Mouse (Mus musculus): ENCODE data around the gene Poc1b. TPM values are rescaled to one million over a fixed set of nuclear protein-coding genes. Genes with fewer than 3 reads are reported as not detected.

Poc1b gene
- total and polyA plus RNA-seq, 2 experiments, result 1.7 to 1.8 TPM

DNA sequence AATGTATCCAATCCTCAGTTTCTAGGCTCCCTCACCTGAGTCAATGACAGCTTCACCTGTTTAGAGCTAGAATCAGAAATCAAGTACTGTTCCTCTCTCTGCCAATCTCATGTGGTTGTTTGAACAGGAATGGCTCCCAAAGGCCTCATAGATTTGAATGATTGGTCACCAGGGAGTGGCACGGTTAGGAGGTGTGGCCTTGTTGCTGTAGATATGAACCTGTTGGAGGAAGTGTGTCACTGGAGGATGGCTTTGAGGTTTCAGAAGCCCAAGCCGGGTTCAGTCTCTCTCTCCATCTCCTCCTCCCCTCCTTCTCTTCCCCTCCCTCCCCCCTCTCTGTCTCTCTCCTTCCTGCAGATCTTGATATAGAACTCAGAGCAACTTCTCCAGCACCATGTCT lies 28.2 kb upstream of the Poc1b start:
- Histone ChIP-seq H3K27ac (replicated peaks; ENCODE audit: insufficient read depth, low read depth, low read length) (no peak overlapping the region), H3K79me2 (ENCODE audit: control insufficient read depth, insufficient read depth, low read length) (no peaks in the 10 kb centered on the region), H3K27me3 (ENCODE audit: control insufficient read depth, insufficient read depth, low read length) (no peaks in the 10 kb centered on the region), H3K4me1 (ENCODE audit: control insufficient read depth, insufficient read depth, low read length) (peaks cover 4% of the 10 kb centered on the region; the same call in 1 of the 2 replicates), H3K36me3 (ENCODE audit: control insufficient read depth, insufficient read depth, low read length) (no peaks in the 10 kb centered on the region), H3K9ac (ENCODE audit: low read depth, low read length) (no peak overlapping the region), H3K4me3 (ENCODE audit: insufficient read depth, low read depth, low read length) (no peak overlapping the region)
- WGBS, result 89% methylated on average over 2 of the region's 2 CpGs
- no peak for DNase-seq (ENCODE audit: extremely low read depth, low read depth, low spot score)
- no peak for TF ChIP-seq POLR2A (IDR thresholded peaks at IDR 0.05; ENCODE audit: extremely low read depth, insufficient read depth, low read length)
- TF ChIP-seq CTCF (IDR thresholded peaks at IDR 0.05; ENCODE audit: low read depth, low read length), result no peak

DNA sequence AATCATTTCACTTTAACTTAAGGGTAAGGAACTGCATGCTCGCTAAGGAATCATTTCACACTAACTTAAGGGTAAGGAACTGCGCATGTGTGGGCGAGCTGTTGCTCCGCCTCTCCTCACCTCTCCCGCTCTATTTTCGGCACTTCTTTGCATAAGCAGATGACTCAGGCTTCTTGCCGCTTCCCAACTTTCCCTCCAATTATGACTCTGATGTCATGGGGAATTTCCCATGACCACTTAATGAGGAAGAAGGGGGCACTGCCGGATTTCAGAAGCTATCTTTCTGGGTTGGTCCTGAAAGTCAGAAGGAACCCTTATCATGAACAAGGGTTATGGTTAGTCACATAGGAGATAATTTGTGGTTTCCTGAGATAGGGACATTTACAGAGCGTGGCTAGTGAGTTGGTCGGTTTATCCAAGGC lies 25.3 kb upstream of the Poc1b start:
- DNase-seq (ENCODE audit: extremely low read depth, low read depth, low spot score), result peak; percentile 25
- Histone ChIP-seq H3K36me3 (ENCODE audit: control insufficient read depth, insufficient read depth, low read length) (no peaks in the 10 kb centered on the region), H3K4me3 (ENCODE audit: insufficient read depth, low read depth, low read length) (no peak overlapping the region), H3K9ac (ENCODE audit: low read depth, low read length) (no peak overlapping the region), H3K4me1 (ENCODE audit: control insufficient read depth, insufficient read depth, low read length) (peaks cover 5% of the 10 kb centered on the region; the same call in 1 of the 2 replicates), H3K79me2 (ENCODE audit: control insufficient read depth, insufficient read depth, low read length) (no peaks in the 10 kb centered on the region), H3K27ac (replicated peaks; ENCODE audit: insufficient read depth, low read depth, low read length) (no peak overlapping the region), H3K27me3 (ENCODE audit: control insufficient read depth, insufficient read depth, low read length) (no peaks in the 10 kb centered on the region)
- 78% methylated on average over 10 of the region's 10 CpGs for WGBS
- TF ChIP-seq POLR2A (IDR thresholded peaks at IDR 0.05; ENCODE audit: extremely low read depth, insufficient read depth, low read length) (no peak), CTCF (IDR thresholded peaks at IDR 0.05; ENCODE audit: low read depth, low read length) (no peak)

DNA sequence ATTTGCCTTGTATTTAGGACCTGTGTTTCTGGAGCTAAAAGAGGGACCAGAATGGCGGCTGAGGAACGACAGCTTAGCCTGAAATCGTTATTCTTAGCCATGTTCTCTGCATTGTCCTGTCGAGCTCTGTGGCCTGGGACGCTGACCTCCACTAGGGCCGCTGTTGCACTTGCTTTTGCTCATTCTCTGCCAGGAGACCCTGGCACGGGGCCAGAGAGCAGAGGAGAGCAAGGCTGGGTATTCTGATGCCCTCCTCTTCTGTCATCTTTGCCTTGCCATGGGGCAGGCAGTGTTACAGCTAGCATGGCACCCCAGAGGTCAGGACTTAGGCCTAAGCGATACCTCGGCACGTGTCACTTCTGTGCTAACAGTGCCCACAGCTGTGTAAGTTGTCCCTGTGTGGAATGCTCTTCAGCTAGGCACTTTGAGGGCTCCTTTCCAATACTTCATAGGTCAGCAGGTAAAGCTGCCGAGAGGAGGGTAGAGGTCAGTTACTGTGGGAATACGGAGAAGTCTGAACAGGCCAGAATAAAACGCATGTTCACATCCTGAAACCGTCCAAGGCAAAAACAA lies 23.3 kb upstream of the Poc1b start:
- Histone ChIP-seq H3K4me1 (ENCODE audit: control insufficient read depth, insufficient read depth, low read length) (peaks cover 5% of the 10 kb centered on the region; the same call in 1 of the 2 replicates), H3K27me3 (ENCODE audit: control insufficient read depth, insufficient read depth, low read length) (no peaks in the 10 kb centered on the region), H3K27ac (replicated peaks; ENCODE audit: insufficient read depth, low read depth, low read length) (no peak overlapping the region), H3K36me3 (ENCODE audit: control insufficient read depth, insufficient read depth, low read length) (no peaks in the 10 kb centered on the region), H3K79me2 (ENCODE audit: control insufficient read depth, insufficient read depth, low read length) (no peaks in the 10 kb centered on the region), H3K4me3 (ENCODE audit: insufficient read depth, low read depth, low read length) (no peak overlapping the region), H3K9ac (ENCODE audit: low read depth, low read length) (no peak overlapping the region)
- peak; percentile 51 for TF ChIP-seq CTCF (IDR thresholded peaks at IDR 0.05; ENCODE audit: low read depth, low read length)
- TF ChIP-seq POLR2A (IDR thresholded peaks at IDR 0.05; ENCODE audit: extremely low read depth, insufficient read depth, low read length), result no peak
- WGBS, result 33% methylated on average over 14 of the region's 14 CpGs
- peak; percentile 83 for DNase-seq (ENCODE audit: extremely low read depth, low read depth, low spot score)

DNA sequence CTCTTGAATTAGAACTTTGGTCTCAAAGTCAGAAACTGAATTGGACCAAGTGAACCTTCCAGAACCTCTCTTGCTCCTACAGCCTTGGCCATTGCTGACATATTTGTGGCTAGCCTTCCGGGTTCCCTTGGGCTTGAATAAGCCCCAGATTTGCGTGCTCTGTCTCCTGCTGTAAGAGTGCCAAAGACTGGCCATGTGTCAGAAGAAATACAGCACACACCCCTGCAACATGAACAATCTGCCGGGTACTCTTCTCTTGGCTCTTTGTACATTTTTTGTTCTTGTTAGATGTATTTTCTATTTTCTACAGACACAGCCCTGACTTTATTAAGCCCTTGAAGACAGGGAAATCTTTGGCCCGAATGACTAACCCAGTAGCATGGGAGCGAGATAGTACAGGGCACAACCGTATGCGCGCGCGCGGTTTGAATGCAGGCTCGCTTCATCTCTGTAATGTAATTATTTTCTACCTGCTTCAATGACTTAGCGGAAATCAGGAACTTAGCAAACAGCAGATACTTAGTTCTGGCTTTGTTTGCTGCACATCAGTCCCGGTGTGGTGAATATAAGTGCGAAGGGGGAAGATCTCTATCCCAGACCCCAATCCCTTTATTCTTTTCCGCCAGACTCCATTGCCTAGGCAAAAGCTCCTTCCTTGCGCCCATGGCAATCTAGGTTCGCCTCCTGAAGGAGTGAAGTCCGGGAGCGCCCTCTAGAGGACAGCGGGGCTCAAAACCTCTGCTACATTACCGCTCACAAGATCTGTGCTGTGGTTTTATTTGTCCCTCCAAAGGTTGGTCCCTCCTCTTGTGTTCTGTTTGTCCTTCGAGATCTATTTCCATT lies 22.2 kb upstream of the Poc1b start:
- peak; percentile 63 for DNase-seq (ENCODE audit: extremely low read depth, low read depth, low spot score)
- TF ChIP-seq POLR2A (IDR thresholded peaks at IDR 0.05; ENCODE audit: extremely low read depth, insufficient read depth, low read length), result no peak
- TF ChIP-seq CTCF (IDR thresholded peaks at IDR 0.05; ENCODE audit: low read depth, low read length), result peak; percentile 96

DNA sequence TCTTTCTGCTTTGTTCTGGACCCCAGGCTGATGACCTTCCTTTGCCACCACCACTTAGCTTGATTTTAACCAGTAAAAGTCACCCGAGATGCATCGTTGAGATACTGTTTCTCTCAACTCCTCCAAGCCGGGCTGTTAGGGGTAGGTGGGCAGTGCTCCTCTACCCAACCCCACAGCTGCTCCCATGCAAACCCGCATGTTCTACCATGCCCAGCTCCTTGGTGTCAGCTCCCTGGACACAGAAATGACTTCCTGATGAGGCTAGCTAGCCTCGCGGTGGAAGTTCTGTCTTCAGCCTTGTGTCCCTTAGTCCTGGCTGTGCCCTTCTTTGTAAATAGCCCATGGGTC lies 21.6 kb upstream of the Poc1b start:
- Histone ChIP-seq H3K79me2 (ENCODE audit: control insufficient read depth, insufficient read depth, low read length) (no peaks in the 10 kb centered on the region), H3K9ac (ENCODE audit: low read depth, low read length) (no peak overlapping the region), H3K4me3 (ENCODE audit: insufficient read depth, low read depth, low read length) (no peak overlapping the region), H3K4me1 (ENCODE audit: control insufficient read depth, insufficient read depth, low read length) (peaks cover 5% of the 10 kb centered on the region; the same call in 1 of the 2 replicates), H3K36me3 (ENCODE audit: control insufficient read depth, insufficient read depth, low read length) (no peaks in the 10 kb centered on the region), H3K27me3 (ENCODE audit: control insufficient read depth, insufficient read depth, low read length) (no peaks in the 10 kb centered on the region), H3K27ac (replicated peaks; ENCODE audit: insufficient read depth, low read depth, low read length) (no peak overlapping the region)
- no peak for DNase-seq (ENCODE audit: extremely low read depth, low read depth, low spot score)
- TF ChIP-seq CTCF (IDR thresholded peaks at IDR 0.05; ENCODE audit: low read depth, low read length) (no peak), POLR2A (IDR thresholded peaks at IDR 0.05; ENCODE audit: extremely low read depth, insufficient read depth, low read length) (no peak)
- 60% methylated on average over 6 of the region's 6 CpGs for WGBS

More for the DNA sequence above, 22.2 kb upstream of the Poc1b start:
- Histone ChIP-seq H3K79me2 (ENCODE audit: control insufficient read depth, insufficient read depth, low read length) (no peaks in the 10 kb centered on the region), H3K4me3 (ENCODE audit: insufficient read depth, low read depth, low read length) (no peak overlapping the region), H3K27ac (replicated peaks; ENCODE audit: insufficient read depth, low read depth, low read length) (no peak overlapping the region), H3K36me3 (ENCODE audit: control insufficient read depth, insufficient read depth, low read length) (no peaks in the 10 kb centered on the region), H3K4me1 (ENCODE audit: control insufficient read depth, insufficient read depth, low read length) (peaks cover 5% of the 10 kb centered on the region; the same call in 1 of the 2 replicates), H3K9ac (ENCODE audit: low read depth, low read length) (no peak overlapping the region), H3K27me3 (ENCODE audit: control insufficient read depth, insufficient read depth, low read length) (no peaks in the 10 kb centered on the region)
- 46% methylated on average over 23 of the region's 23 CpGs for WGBS

DNA sequence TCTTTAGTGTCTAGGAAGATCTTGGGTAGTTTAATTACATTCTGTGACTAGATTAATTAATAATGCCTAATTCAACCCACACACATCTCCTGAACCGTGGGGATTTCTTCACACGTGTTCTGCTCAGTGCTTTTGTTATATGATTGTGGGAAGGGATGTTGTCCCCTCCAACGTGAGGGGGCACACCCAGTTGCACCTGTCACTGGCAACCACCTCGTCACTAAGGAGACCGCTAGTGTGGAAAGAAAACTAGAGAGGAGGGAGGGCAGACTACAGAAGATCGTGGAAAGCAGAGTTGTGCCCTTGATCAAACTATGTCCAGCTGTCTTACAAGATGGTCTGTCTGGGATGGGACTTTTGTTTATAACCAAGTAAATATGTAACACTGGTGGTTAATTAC lies 20.8 kb upstream of the Poc1b start:
- H3K4me1 ChIP-seq (ENCODE audit: control insufficient read depth, insufficient read depth, low read length), result peaks cover 5% of the 10 kb centered on the region; the same call in 1 of the 2 replicates
- no peaks in the 10 kb centered on the region for H3K79me2 ChIP-seq (ENCODE audit: control insufficient read depth, insufficient read depth, low read length)
- H3K4me3 ChIP-seq (ENCODE audit: insufficient read depth, low read depth, low read length), result no peak overlapping the region
- H3K27me3 ChIP-seq (ENCODE audit: control insufficient read depth, insufficient read depth, low read length), result no peaks in the 10 kb centered on the region
- WGBS, result 62% methylated on average over 6 of the region's 6 CpGs
- TF ChIP-seq POLR2A (IDR thresholded peaks at IDR 0.05; ENCODE audit: extremely low read depth, insufficient read depth, low read length), result no peak
- no peak for TF ChIP-seq CTCF (IDR thresholded peaks at IDR 0.05; ENCODE audit: low read depth, low read length)
- no peak overlapping the region for H3K9ac ChIP-seq (ENCODE audit: low read depth, low read length)
- DNase-seq (ENCODE audit: extremely low read depth, low read depth, low spot score), result no peak
- H3K27ac ChIP-seq (replicated peaks; ENCODE audit: insufficient read depth, low read depth, low read length), result no peak overlapping the region
- no peaks in the 10 kb centered on the region for H3K36me3 ChIP-seq (ENCODE audit: control insufficient read depth, insufficient read depth, low read length)
